Mouse (Mus musculus): ENCODE data around the gene Ssbp4. TPM values are rescaled to one million over a fixed set of nuclear protein-coding genes. Genes with fewer than 3 reads are reported as not detected.

Gene Ssbp4
- polyA plus RNA-seq, 1 experiment, result 133 TPM

DNA sequence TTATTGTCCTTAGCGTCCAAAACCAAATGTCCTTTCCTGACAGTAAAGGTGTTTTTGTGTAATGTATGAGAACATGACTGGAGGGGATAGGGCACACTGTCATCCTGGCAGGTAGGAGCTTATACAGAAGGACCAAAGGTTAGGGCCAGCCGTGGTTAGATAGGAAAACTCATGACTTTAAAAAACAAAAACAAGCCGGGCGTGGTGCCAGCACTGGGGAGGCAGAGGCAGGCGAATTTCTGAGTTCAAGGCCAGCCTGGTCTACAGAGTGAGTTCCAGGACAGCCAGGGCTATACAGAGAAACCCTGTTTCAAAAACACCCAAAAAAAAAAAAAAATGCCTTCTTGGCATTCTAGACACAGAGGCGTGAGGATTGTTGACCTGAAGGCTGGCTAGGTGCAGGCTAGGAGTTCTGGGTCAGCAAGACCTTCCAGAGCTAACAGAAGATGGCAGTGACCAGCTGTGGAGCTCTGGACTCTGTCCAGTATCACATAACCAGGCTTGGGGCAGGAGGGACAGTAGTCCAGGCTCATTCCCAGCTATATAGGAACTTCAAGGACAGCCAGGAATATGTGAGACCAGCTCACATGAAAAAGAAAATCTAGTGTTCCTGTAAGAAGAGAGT is 44.8 kb downstream of the Ssbp4 start:
- no peak overlapping the region for H3K4me3 ChIP-seq
- H3K36me3 ChIP-seq (ENCODE audit: control insufficient read depth, insufficient read depth), result no peaks in the 10 kb centered on the region
- H3ac ChIP-seq (ENCODE audit: control insufficient read depth, insufficient read length), result no peak overlapping the region
- no peaks in the 10 kb centered on the region for H3K27me3 ChIP-seq (ENCODE audit: control insufficient read depth, insufficient read depth, insufficient read length)
- TF ChIP-seq MYOG (IDR thresholded peaks at IDR 0.05; ENCODE audit: control insufficient read depth in 1 of 3, insufficient read depth in 1 of 3, insufficient read length in 2 of 3, low read depth in 2 of 3) (no peak), MYOD1 (IDR thresholded peaks at IDR 0.05; ENCODE audit: control insufficient read depth in 1 of 3, insufficient read length in 2 of 3, low read depth in 2 of 3) (peak in 1 of 3 experiments; percentile 31)
- peaks cover 33% of the 10 kb centered on the region for H3K79me2 ChIP-seq (ENCODE audit: control insufficient read depth, insufficient read depth)
- no peak overlapping the region for H3K4me2 ChIP-seq (ENCODE audit: low read depth)

DNA sequence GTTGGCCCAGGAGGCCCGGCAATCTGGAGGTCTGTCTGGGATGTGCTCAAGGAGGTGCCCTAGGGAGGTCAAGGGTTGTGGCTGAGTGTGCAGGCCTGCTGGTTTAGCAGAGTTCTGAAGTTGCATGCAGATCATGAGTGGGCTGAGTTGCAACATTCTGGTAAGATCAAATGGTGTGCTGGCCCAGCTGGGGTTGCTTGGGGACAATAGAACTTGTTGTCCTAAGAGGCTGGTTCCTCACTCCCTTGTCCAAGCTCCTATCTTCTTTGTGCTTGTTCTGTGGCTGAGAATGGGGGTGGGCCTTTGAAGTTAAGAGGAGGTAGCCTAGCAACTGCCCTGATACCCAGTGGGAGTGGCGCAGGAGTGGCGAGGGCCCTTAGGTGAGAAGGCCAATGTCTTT is 45.9 kb downstream of the Ssbp4 start:
- TF ChIP-seq MYOG (IDR thresholded peaks at IDR 0.05; ENCODE audit: control insufficient read depth in 1 of 3, insufficient read depth in 1 of 3, insufficient read length in 2 of 3, low read depth in 2 of 3) (no peak), SRF (IDR thresholded peaks at IDR 0.05; ENCODE audit: control insufficient read depth, insufficient read length, low read depth) (no peak), POLR2AphosphoS2 (IDR thresholded peaks at IDR 0.05; ENCODE audit: insufficient read length, low read depth) (no peak), CEBPB (IDR thresholded peaks at IDR 0.05; ENCODE audit: insufficient read depth, poor library complexity, severe bottlenecking) (no peak), REST (IDR thresholded peaks at IDR 0.05; ENCODE audit: insufficient read depth, insufficient read length) (no peak), TCF12 (IDR thresholded peaks at IDR 0.05; ENCODE audit: insufficient read depth, poor library complexity, severe bottlenecking) (no peak), POLR2A (IDR thresholded peaks at IDR 0.05; ENCODE audit: insufficient read length, low read depth) (no peak), E2F4 (IDR thresholded peaks at IDR 0.05; ENCODE audit: insufficient read depth) (no peak), TCF3 (IDR thresholded peaks at IDR 0.05; ENCODE audit: insufficient read length, low read depth) (no peak), USF1 (IDR thresholded peaks at IDR 0.05; ENCODE audit: low read depth) (no peak)
- no peaks in the 10 kb centered on the region for H3K36me3 ChIP-seq (ENCODE audit: control insufficient read depth, insufficient read depth)
- peaks cover 36% of the 10 kb centered on the region for H3K79me2 ChIP-seq (ENCODE audit: control insufficient read depth, insufficient read depth)
- H3ac ChIP-seq (ENCODE audit: control insufficient read depth, insufficient read length), result no peak overlapping the region
- H3K4me2 ChIP-seq (ENCODE audit: low read depth), result no peak overlapping the region
- no peaks in the 10 kb centered on the region for H3K27me3 ChIP-seq (ENCODE audit: control insufficient read depth, insufficient read depth, insufficient read length)
- H3K4me3 ChIP-seq, result no peak overlapping the region

DNA sequence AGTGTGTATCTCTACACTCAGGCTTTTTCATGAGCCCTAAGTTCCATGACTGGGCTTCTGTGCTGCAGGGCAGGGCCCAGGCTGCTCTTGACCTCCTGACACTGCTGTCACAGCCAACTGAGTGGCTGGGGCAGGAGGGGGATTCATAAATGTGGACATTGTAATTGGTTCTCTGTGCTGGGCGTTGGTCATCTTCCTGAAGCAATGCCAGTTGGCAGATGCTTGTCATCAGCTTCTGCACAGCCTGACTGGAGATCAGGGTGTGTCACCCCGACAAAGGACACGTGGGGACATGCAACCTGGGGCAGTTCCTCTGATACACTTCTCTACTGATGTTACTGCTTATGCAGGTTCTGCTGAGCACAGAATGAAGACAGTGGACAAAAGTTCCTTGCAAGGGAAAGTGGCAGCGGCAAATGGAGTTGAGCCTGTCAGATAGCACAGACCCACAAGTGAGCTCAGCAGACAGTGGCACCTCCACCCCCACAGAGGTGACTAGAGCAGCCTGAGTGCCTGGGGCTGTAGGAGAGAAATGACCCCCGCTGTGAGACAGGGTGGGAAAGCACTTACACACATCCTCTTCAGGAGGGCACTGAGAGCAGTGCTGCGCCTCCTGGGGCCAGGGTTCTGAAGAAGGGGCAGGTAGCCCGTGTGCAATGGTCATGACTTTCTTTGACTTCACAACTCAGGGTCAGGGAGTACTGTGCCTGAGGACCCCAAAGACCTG is 46.7 kb downstream of the Ssbp4 start:
- Histone ChIP-seq H3ac (ENCODE audit: control insufficient read depth, insufficient read length) (no peak overlapping the region), H3K36me3 (ENCODE audit: control insufficient read depth, insufficient read depth) (no peaks in the 10 kb centered on the region), H3K4me3 (no peak overlapping the region), H3K79me2 (ENCODE audit: control insufficient read depth, insufficient read depth) (peaks cover 37% of the 10 kb centered on the region), H3K27me3 (ENCODE audit: control insufficient read depth, insufficient read depth, insufficient read length) (no peaks in the 10 kb centered on the region), H3K4me2 (ENCODE audit: low read depth) (peak overlapping the region; percentile 41)
- TF ChIP-seq MYOD1 (IDR thresholded peaks at IDR 0.05; ENCODE audit: control insufficient read depth in 1 of 3, insufficient read length in 2 of 3, low read depth in 2 of 3) (peak in 1 of 3 experiments; percentile 22), E2F4 (IDR thresholded peaks at IDR 0.05; ENCODE audit: insufficient read depth) (no peak)

DNA sequence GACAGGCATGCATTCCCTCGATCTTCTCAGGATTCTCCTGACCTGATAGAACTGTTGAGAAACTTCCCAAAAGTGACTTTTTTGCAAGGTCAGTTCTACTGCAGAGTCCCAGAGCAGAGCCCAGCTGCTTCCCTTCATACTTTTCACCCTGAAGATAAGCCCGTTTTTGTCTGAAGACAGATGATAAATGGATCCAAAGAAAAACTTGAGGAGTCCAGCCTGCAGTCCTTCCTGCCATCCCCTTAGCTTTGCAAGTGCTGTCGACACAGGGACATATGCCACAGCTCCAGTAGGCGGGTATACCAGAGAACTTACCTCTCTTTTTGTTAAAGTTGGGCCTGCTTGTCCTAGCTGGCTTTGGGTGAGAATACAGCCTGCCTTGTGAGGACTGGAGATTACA is 47.3 kb downstream of the Ssbp4 start:
- peaks cover 37% of the 10 kb centered on the region for H3K79me2 ChIP-seq (ENCODE audit: control insufficient read depth, insufficient read depth)
- no peaks in the 10 kb centered on the region for H3K36me3 ChIP-seq (ENCODE audit: control insufficient read depth, insufficient read depth)
- no peak for TF ChIP-seq MAX (IDR thresholded peaks at IDR 0.05; ENCODE audit: low read depth)
- TF ChIP-seq E2F4 (IDR thresholded peaks at IDR 0.05; ENCODE audit: insufficient read depth), result no peak
- no peak for TF ChIP-seq POLR2A (IDR thresholded peaks at IDR 0.05; ENCODE audit: insufficient read length, low read depth)
- TF ChIP-seq TCF12 (IDR thresholded peaks at IDR 0.05; ENCODE audit: insufficient read depth, poor library complexity, severe bottlenecking), result no peak
- no peak for TF ChIP-seq POLR2AphosphoS2 (IDR thresholded peaks at IDR 0.05; ENCODE audit: insufficient read length, low read depth)
- TF ChIP-seq TCF3 (IDR thresholded peaks at IDR 0.05; ENCODE audit: insufficient read length, low read depth), result no peak
- no peak for TF ChIP-seq USF1 (IDR thresholded peaks at IDR 0.05; ENCODE audit: low read depth)
- no peak overlapping the region for H3K4me3 ChIP-seq
- no peak overlapping the region for H3ac ChIP-seq (ENCODE audit: control insufficient read depth, insufficient read length)
- peak overlapping the region; percentile 41 for H3K4me2 ChIP-seq (ENCODE audit: low read depth)
- H3K27me3 ChIP-seq (ENCODE audit: control insufficient read depth, insufficient read depth, insufficient read length), result no peaks in the 10 kb centered on the region

DNA sequence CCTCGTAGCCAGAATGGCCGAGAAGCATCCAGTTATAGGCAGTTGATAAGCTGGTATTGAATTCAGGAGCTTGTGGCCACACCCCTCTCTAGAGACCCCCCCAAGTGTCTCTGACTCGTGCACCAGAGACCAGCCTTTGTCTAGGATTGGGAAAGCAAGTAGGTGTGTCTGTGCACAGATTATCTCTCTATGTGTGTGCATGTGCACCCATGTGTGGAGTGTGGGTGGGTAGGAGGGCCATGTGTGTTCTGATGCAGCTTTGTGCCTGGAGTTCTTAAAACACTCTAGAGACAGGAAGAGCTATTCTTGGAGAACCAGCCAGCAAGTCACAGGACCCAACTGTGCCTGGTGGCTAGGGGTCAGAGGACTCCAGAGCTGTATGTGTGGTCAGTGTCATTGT is 48.1 kb downstream of the Ssbp4 start:
- Histone ChIP-seq H3K4me2 (ENCODE audit: low read depth) (no peak overlapping the region), H3K79me2 (ENCODE audit: control insufficient read depth, insufficient read depth) (peaks cover 37% of the 10 kb centered on the region), H3K4me3 (no peak overlapping the region), H3ac (ENCODE audit: control insufficient read depth, insufficient read length) (no peak overlapping the region), H3K27me3 (ENCODE audit: control insufficient read depth, insufficient read depth, insufficient read length) (no peaks in the 10 kb centered on the region), H3K36me3 (ENCODE audit: control insufficient read depth, insufficient read depth) (no peaks in the 10 kb centered on the region)
- TF ChIP-seq SRF (IDR thresholded peaks at IDR 0.05; ENCODE audit: control insufficient read depth, insufficient read length, low read depth) (no peak), MYOD1 (IDR thresholded peaks at IDR 0.05; ENCODE audit: control insufficient read depth in 1 of 3, insufficient read length in 2 of 3, low read depth in 2 of 3) (no peak), USF1 (IDR thresholded peaks at IDR 0.05; ENCODE audit: low read depth) (no peak), POLR2A (IDR thresholded peaks at IDR 0.05; ENCODE audit: insufficient read length, low read depth) (no peak), E2F4 (IDR thresholded peaks at IDR 0.05; ENCODE audit: insufficient read depth) (no peak), POLR2AphosphoS2 (IDR thresholded peaks at IDR 0.05; ENCODE audit: insufficient read length, low read depth) (no peak), TCF3 (IDR thresholded peaks at IDR 0.05; ENCODE audit: insufficient read length, low read depth) (no peak), MAX (IDR thresholded peaks at IDR 0.05; ENCODE audit: low read depth) (no peak), REST (IDR thresholded peaks at IDR 0.05; ENCODE audit: insufficient read depth, insufficient read length) (no peak), MYOG (IDR thresholded peaks at IDR 0.05; ENCODE audit: control insufficient read depth in 1 of 3, insufficient read depth in 1 of 3, insufficient read length in 2 of 3, low read depth in 2 of 3) (no peak), TCF12 (IDR thresholded peaks at IDR 0.05; ENCODE audit: insufficient read depth, poor library complexity, severe bottlenecking) (no peak), CEBPB (IDR thresholded peaks at IDR 0.05; ENCODE audit: insufficient read depth, poor library complexity, severe bottlenecking) (no peak)

Measured in myocyte (in vitro differentiated cells).